Mouse (Mus musculus): Measurements from ENCODE around the gene Cdh8. TPM values are rescaled to one million over a fixed set of nuclear protein-coding genes. Genes with fewer than 3 reads are reported as not detected.

The Cdh8 gene
- 0.06 TPM in 1 of 2 replicates, not detected in the other for polyA plus RNA-seq (2012; rRNA removed)

DNA sequence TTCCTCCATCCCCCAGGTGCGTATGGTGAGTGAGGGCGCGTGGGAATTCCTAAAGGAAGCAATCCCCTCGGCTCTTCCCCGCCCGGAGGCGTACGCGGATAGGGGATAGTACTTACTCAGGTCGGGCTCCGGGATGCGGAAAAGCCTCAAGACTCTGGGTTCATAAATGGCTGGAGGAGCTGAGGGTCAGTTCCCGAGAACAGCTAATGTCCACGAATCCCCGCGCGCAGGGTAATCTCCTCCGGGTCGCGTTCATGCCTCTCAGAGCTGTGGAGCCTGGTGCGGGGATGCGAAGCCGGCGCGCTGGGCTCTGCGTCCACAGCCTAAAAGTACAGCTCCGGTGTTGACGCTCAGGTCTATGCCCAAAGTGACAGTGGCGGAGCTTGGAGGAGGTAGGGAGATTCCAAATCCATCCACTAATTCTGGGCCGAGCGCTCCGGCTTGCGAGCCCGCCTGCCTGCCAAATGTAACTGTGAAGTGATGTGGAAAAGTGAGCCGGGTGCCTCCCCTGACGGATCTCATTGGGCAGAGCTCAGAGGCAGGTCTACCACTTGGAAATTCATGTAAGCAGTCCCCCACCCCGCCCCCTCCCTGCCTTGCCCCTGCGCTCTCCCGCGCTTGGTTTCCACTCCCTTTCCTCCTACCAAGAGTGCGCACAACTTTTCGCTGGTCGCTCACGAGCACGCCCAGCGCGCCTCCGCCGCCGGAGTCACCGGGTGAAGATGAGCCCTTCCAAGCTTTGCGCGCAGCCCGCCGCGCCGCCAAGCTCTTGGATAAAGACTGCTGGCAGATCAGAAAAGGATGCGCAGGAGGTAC, at the start of gene Cdh8:
Cdh8 (minus strand) TSS at position 506 of the 816 bp plus-strand sequence.
- Histone ChIP-seq H3K4me1 (ENCODE audit: control insufficient read depth, insufficient read depth, low read length) (no peaks in the 10 kb centered on the region), H3K27me3 (replicated peaks; ENCODE audit: control insufficient read depth, insufficient read depth, low read length) (no peaks in the 10 kb centered on the region), H3K36me3 (ENCODE audit: control insufficient read depth, insufficient read depth, low read length) (no peaks in the 10 kb centered on the region), H3K4me3 (ENCODE audit: insufficient read depth, low read depth, low read length) (no peak within 1 kb of the TSS), H3K27ac (ENCODE audit: insufficient read depth, low read depth, low read length) (no peak within 1 kb of the TSS)
- 2% methylated on average over 58 of the region's 58 CpGs for WGBS
- TF ChIP-seq CTCF (conservative IDR thresholded peaks at IDR 0.05; ENCODE audit: insufficient read depth, insufficient read length, low read depth, low read length) (no peak), POLR2A (IDR thresholded peaks at IDR 0.05; ENCODE audit: low read depth, low read length) (no peak)
- DNase-seq = no peak

DNA sequence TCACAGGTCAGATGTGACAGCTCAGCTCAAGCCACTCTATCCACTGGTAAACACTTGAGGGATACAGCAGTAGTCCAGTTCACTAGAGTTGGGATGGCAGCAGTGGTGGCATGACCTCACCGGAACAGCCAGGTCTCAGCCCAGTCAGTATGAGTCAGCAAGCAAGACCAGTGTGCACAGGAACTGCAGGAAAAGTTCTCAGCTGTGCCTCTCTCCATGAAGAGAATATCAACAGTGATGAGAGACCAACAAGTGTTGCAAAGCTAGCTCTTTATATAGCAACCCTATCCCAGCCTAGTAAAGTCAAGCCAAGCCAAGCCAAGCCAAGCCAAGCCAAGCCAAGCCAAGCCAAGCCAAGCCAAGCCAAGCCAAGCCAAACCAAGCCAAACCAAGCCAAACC, 30.2 kb upstream of the Cdh8 start:
- Histone ChIP-seq H3K4me3 (ENCODE audit: insufficient read depth, low read depth, low read length) (no peak overlapping the region), H3K4me1 (ENCODE audit: control insufficient read depth, insufficient read depth, low read length) (no peaks in the 10 kb centered on the region), H3K27ac (ENCODE audit: insufficient read depth, low read depth, low read length) (no peak overlapping the region), H3K36me3 (ENCODE audit: control insufficient read depth, insufficient read depth, low read length) (no peaks in the 10 kb centered on the region), H3K27me3 (replicated peaks; ENCODE audit: control insufficient read depth, insufficient read depth, low read length) (no peaks in the 10 kb centered on the region)
- 100% methylated on average over 1 of the region's 1 CpGs for WGBS
- DNase-seq = no peak
- TF ChIP-seq CTCF (conservative IDR thresholded peaks at IDR 0.05; ENCODE audit: insufficient read depth, insufficient read length, low read depth, low read length) (no peak), POLR2A (IDR thresholded peaks at IDR 0.05; ENCODE audit: low read depth, low read length) (no peak)

DNA sequence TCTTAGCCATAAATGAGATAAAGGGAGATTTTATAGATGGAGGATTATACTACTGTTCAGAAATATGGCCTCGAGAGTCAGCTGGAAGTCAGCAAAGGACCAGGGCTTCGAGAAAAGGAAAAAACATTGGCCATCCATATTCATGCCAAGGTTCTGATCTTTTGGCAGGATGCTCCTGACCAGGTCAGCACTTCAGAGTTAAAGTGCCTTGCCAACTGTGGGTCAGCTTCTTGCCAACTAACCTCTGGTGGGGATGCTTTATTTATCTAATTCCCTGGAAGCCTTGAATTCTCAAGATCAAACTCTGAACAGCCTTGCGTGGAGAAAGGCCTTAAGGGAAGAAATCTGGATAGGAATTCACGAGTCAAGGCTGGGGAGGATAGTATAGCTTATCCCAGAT, 9.6 kb upstream of the Cdh8 start:
- TF ChIP-seq CTCF (conservative IDR thresholded peaks at IDR 0.05; ENCODE audit: insufficient read depth, insufficient read length, low read depth, low read length) (no peak), POLR2A (IDR thresholded peaks at IDR 0.05; ENCODE audit: low read depth, low read length) (no peak)
- no peaks in the 10 kb centered on the region for H3K36me3 ChIP-seq (ENCODE audit: control insufficient read depth, insufficient read depth, low read length)
- no peaks in the 10 kb centered on the region for H3K4me1 ChIP-seq (ENCODE audit: control insufficient read depth, insufficient read depth, low read length)
- H3K27me3 ChIP-seq (replicated peaks; ENCODE audit: control insufficient read depth, insufficient read depth, low read length) = no peaks in the 10 kb centered on the region
- WGBS = 68% methylated on average over 4 of the region's 4 CpGs
- H3K4me3 ChIP-seq (ENCODE audit: insufficient read depth, low read depth, low read length) = no peak overlapping the region
- H3K27ac ChIP-seq (ENCODE audit: insufficient read depth, low read depth, low read length) = no peak overlapping the region
- no peak for DNase-seq

DNA sequence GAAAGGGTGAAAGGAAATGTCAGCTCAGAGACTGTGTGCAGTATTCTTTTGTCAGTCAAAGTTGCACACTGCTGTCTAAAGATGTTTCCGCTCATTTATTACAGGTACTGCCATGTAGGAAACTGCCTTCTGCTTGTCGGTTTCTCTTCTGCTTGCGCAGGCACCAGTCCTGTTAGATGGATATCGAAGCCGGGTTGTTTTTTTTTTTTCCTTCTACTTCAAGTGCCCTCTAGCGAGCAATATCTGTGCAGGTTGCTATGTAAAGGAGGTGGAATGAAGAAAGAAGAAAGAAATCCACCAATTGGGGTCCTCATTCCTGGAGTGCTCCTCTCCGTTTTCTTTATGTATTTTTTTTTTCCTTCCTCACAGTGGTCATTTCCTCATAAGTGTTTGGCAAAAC, 5.2 kb upstream of the Cdh8 start:
- WGBS = 27% methylated on average over 7 of the region's 7 CpGs
- Histone ChIP-seq H3K27ac (ENCODE audit: insufficient read depth, low read depth, low read length) (no peak overlapping the region), H3K36me3 (ENCODE audit: control insufficient read depth, insufficient read depth, low read length) (no peaks in the 10 kb centered on the region), H3K27me3 (replicated peaks; ENCODE audit: control insufficient read depth, insufficient read depth, low read length) (no peaks in the 10 kb centered on the region), H3K4me1 (ENCODE audit: control insufficient read depth, insufficient read depth, low read length) (no peaks in the 10 kb centered on the region), H3K4me3 (ENCODE audit: insufficient read depth, low read depth, low read length) (no peak overlapping the region)
- DNase-seq = no peak
- no peak for TF ChIP-seq POLR2A (IDR thresholded peaks at IDR 0.05; ENCODE audit: low read depth, low read length)

DNA sequence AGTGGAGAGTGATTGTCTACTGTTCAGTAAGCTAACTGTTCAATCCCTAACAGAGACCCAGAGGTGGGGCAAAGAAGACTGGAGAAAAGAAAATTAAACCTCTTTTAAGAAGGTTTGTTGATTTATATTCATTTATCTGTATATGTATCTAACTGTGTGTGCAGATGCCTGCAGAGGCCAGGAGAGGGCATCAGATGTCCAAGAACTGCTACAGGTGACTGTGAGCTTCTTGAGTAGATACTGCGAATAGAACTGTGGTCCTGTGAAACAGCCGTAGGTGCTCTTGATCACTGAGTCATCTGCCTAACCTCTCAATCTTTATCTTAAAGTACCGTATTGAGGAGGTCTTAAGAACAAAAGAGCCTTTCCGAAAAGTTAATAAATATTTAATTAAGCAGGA, 3.5 kb upstream of the Cdh8 start:
- Histone ChIP-seq H3K4me3 (ENCODE audit: insufficient read depth, low read depth, low read length) (no peak overlapping the region), H3K27ac (ENCODE audit: insufficient read depth, low read depth, low read length) (no peak overlapping the region), H3K27me3 (replicated peaks; ENCODE audit: control insufficient read depth, insufficient read depth, low read length) (no peaks in the 10 kb centered on the region), H3K4me1 (ENCODE audit: control insufficient read depth, insufficient read depth, low read length) (no peaks in the 10 kb centered on the region), H3K36me3 (ENCODE audit: control insufficient read depth, insufficient read depth, low read length) (no peaks in the 10 kb centered on the region)
- DNase-seq = no peak
- TF ChIP-seq POLR2A (IDR thresholded peaks at IDR 0.05; ENCODE audit: low read depth, low read length) (no peak), CTCF (conservative IDR thresholded peaks at IDR 0.05; ENCODE audit: insufficient read depth, insufficient read length, low read depth, low read length) (no peak)
- 83% methylated on average over 4 of the region's 4 CpGs for WGBS

DNA sequence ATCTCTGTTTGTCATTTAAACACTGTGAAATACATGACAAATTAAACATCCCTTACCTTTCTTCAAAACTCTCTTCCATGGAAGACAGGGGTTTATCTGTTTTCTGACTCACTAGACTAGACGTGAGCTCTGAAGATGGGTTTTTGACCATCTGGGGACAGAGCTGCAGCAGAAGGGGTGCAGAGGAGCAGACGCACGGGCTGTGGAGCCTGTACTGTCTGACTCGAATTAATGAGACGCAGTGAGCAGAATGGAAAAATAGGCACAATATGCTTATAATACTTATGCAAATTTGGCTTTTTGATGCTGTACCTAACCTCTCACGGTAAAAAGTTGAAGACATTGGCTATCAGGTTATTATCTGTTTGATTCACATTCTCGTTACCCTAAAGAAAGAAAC, 1.2 kb upstream of the Cdh8 start:
- no peak for DNase-seq
- H3K36me3 ChIP-seq (ENCODE audit: control insufficient read depth, insufficient read depth, low read length) = no peaks in the 10 kb centered on the region
- H3K27me3 ChIP-seq (replicated peaks; ENCODE audit: control insufficient read depth, insufficient read depth, low read length) = no peaks in the 10 kb centered on the region
- 52% methylated on average over 7 of the region's 7 CpGs for WGBS
- TF ChIP-seq CTCF (conservative IDR thresholded peaks at IDR 0.05; ENCODE audit: insufficient read depth, insufficient read length, low read depth, low read length) (no peak), POLR2A (IDR thresholded peaks at IDR 0.05; ENCODE audit: low read depth, low read length) (no peak)
- H3K4me1 ChIP-seq (ENCODE audit: control insufficient read depth, insufficient read depth, low read length) = no peaks in the 10 kb centered on the region
- H3K27ac ChIP-seq (ENCODE audit: insufficient read depth, low read depth, low read length) = no peak overlapping the region
- no peak overlapping the region for H3K4me3 ChIP-seq (ENCODE audit: insufficient read depth, low read depth, low read length)

DNA sequence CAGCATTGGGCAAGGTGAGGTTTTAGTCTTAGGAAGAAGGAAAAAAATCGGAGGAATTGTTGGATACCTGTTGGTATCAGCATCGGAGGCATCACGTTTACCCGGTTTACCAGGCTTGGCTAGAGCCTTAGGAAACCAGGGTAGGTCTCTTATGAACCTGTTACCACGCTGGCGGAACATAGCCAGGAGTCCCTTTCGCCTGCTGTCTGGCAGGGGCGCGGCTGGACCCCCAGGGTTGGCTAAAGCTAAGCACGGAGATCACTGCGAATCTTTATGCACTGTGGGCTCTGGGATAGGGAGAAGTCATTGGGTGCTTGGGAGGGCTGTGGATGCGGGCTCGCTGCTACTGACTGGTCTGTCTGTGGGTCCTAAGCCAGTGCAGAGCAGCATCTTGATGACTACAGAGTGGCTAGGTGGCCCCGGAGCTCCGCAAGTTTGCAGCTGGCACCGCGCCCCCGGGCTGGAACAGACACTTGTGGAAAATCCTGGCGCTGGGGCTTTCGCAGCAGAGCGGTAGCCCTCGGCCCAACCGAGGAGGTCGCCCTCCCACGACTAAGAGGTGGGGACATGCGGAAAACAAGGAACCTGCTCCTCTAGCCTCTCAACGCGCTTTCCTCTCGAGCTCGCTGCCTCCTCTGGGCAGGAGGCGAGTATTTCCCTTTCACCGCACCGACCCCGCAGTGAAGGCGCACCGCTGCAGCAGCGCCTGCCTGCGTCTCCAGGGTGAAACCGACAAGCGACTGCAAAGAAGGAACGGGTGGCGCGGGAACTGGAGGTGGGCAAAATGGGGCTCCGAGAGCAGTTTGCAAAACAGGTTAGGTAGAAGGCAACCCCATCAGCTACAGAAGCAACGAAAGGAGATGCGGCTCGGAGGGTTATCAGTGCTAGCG, 950 bp downstream of the Cdh8 start:
- Histone ChIP-seq H3K27me3 (replicated peaks; ENCODE audit: control insufficient read depth, insufficient read depth, low read length) (no peaks in the 10 kb centered on the region), H3K27ac (ENCODE audit: insufficient read depth, low read depth, low read length) (no peak overlapping the region), H3K4me3 (ENCODE audit: insufficient read depth, low read depth, low read length) (no peak overlapping the region), H3K4me1 (ENCODE audit: control insufficient read depth, insufficient read depth, low read length) (no peaks in the 10 kb centered on the region), H3K36me3 (ENCODE audit: control insufficient read depth, insufficient read depth, low read length) (no peaks in the 10 kb centered on the region)
- no peak for DNase-seq
- 1% methylated on average over 48 of the region's 48 CpGs for WGBS
- no peak for TF ChIP-seq POLR2A (IDR thresholded peaks at IDR 0.05; ENCODE audit: low read depth, low read length)
- TF ChIP-seq CTCF (conservative IDR thresholded peaks at IDR 0.05; ENCODE audit: insufficient read depth, insufficient read length, low read depth, low read length) = no peak

Measured in kidney, adult 2 months (tissue).